In genomic region chr1:188660339-188660738, GRCm38 (mm10) we compare ENCODE assay signal across 9 mouse cellular contexts.
DNase-seq lines count a peak whose midpoint lies in the region; ATAC-seq and TF ChIP-seq lines count a peak whose summit lies in the region.
"Had no signal": no experiment of that assay in that cellular context is flagged by ENCODE, and none has a peak within 500 bp of the region (broad histone marks: within the 10 kb centered on the region; RNA-seq: fewer than 3 reads in every experiment).

No protein-coding gene starts in this region.

- ATAC-seq in lung, embryonic 16.5 days (ENCODE audit: low read depth) = peak; percentile 89
- ATAC-seq in limb, embryonic 14.5 days (ENCODE audit: low FRiP score, low read depth) = no peak
- no peak for ATAC-seq in stomach, embryonic 16.5 days (ENCODE audit: insufficient read depth, low FRiP score)
- no peak for ATAC-seq in megakaryocyte progenitor cell, adult 5-6 weeks (replicated peaks; ENCODE audit: poor library complexity)

- H3K9me3 ChIP-seq in lung, embryonic 16.5 days (ENCODE audit: control insufficient read depth, low read length) = no peaks in the 10 kb centered on the region
- H3K9me3 ChIP-seq in limb, embryonic 14.5 days (ENCODE audit: control insufficient read depth, low read length) = no peaks in the 10 kb centered on the region
- no peaks in the 10 kb centered on the region for H3K9me3 ChIP-seq in stomach, embryonic 16.5 days (replicated peaks; ENCODE audit: control insufficient read depth, low read length)

- H3K9ac ChIP-seq in lung, embryonic 16.5 days (ENCODE audit: low read length) = peak overlapping the region; percentile 60
- no peak overlapping the region; the same call in 1 of the 2 replicates for H3K9ac ChIP-seq in limb, embryonic 14.5 days (ENCODE audit: low read depth, low read length, severe bottlenecking)
- peak overlapping the region; percentile 33 for H3K9ac ChIP-seq in stomach, embryonic 16.5 days (ENCODE audit: low read length)

- H3K27me3 ChIP-seq in lung, embryonic 16.5 days (ENCODE audit: control insufficient read depth, insufficient read depth, low read depth, low read length) = no peaks in the 10 kb centered on the region
- H3K27me3 ChIP-seq in limb, embryonic 14.5 days (ENCODE audit: control insufficient read depth, insufficient read depth, low read length) = no peaks in the 10 kb centered on the region
- H3K27me3 ChIP-seq in stomach, embryonic 16.5 days (ENCODE audit: control insufficient read depth, insufficient read depth, low read length) = no peaks in the 10 kb centered on the region

- H3K27ac ChIP-seq in lung, embryonic 16.5 days (ENCODE audit: low read length) = 0 out of 2 replicates have a peak overlapping the region, but pooled peaks have one; percentile 39
- H3K27ac ChIP-seq in limb, embryonic 14.5 days (replicated peaks; ENCODE audit: low read depth, low read length) = no peak overlapping the region
- H3K27ac ChIP-seq in stomach, embryonic 16.5 days (ENCODE audit: low read length) = no peak overlapping the region; the same call in 1 of the 2 replicates

- 27% methylated on average over 3 of the region's 3 CpGs for WGBS in lung, embryonic 16.5 days
- 10% methylated on average over 3 of the region's 3 CpGs for WGBS in limb, embryonic 14.5 days
- 26% methylated on average over 3 of the region's 3 CpGs for WGBS in stomach, embryonic 16.5 days

- H3K4me1 ChIP-seq in lung, embryonic 16.5 days (replicated peaks; ENCODE audit: control insufficient read depth, insufficient read depth, low read length) = peaks cover 12% of the 10 kb centered on the region
- peaks cover 9% of the 10 kb centered on the region; the same call in 1 of the 2 replicates for H3K4me1 ChIP-seq in limb, embryonic 14.5 days (ENCODE audit: control insufficient read depth, insufficient read depth, low read length)
- H3K4me1 ChIP-seq in stomach, embryonic 16.5 days (ENCODE audit: control insufficient read depth, insufficient read depth, low read length) = peaks cover 5% of the 10 kb centered on the region; the same call in 1 of the 2 replicates

- H3K4me3 ChIP-seq in lung, embryonic 16.5 days (ENCODE audit: low read length) = peak overlapping the region; percentile 37
- H3K4me3 ChIP-seq in limb, embryonic 14.5 days (replicated peaks; ENCODE audit: low read length) = peak overlapping the region; percentile 22
- peak overlapping the region; percentile 24 for H3K4me3 ChIP-seq in stomach, embryonic 16.5 days (replicated peaks; ENCODE audit: low read length)

- peak overlapping the region; percentile 61 for H3K4me2 ChIP-seq in lung, embryonic 16.5 days (ENCODE audit: low read depth, low read length)
- peak overlapping the region; percentile 51 for H3K4me2 ChIP-seq in limb, embryonic 14.5 days (replicated peaks; ENCODE audit: low read depth, low read length, severe bottlenecking)
- peak overlapping the region; percentile 51 for H3K4me2 ChIP-seq in stomach, embryonic 16.5 days (ENCODE audit: low read depth, low read length)

- no peak for TF ChIP-seq POLR2A in limb, embryonic 14.5 days (IDR thresholded peaks at IDR 0.05; ENCODE audit: borderline replicate concordance, extremely low read depth, insufficient read depth, insufficient read length)

- DNase-seq in lung, postnatal 25 days (ENCODE audit: low spot score) = no peak
- peak; percentile 48 for DNase-seq in forelimb bud, embryonic 11.5 days (ENCODE audit: low read depth, low spot score)
- no peak for DNase-seq in limb, embryonic 14.5 days (ENCODE audit: low spot score)
- DNase-seq in cerebellum, adult 18-20 months = no peak
- DNase-seq in ovary, adult 18-20 months (ENCODE audit: low spot score) = no peak
- DNase-seq: right cerebral cortex, adult 18-20 months had no signal

- H3K36me3 ChIP-seq in lung, embryonic 16.5 days (ENCODE audit: control insufficient read depth, insufficient read depth, low read length) = no peaks in the 10 kb centered on the region
- no peaks in the 10 kb centered on the region for H3K36me3 ChIP-seq in limb, embryonic 14.5 days (ENCODE audit: control insufficient read depth, insufficient read depth, low read length)
- no peaks in the 10 kb centered on the region for H3K36me3 ChIP-seq in stomach, embryonic 16.5 days (ENCODE audit: control insufficient read depth, insufficient read depth, low read length)
